Mouse (Mus musculus) adrenal gland, postnatal 4 days (tissue): ENCODE results near the gene Fam206a. TPM values are rescaled to one million over a fixed set of nuclear protein-coding genes. Genes with fewer than 3 reads are reported as not detected.

Experiments used
- DNase-seq, 2 experiments: peaks; one replicate each; pipeline ENCODE4 v3.0.0; 2021 to 2022; ENCODE audit warnings: low spot score in 2 of 2, mixed read lengths in 2 of 2
- total RNA-seq, 2 experiments: library from RNA; stranded (reverse); gene quantifications; 2 replicates each; pipeline ENCODE4 v1.2.3; 2021

The Fam206a gene
- total RNA-seq, 2 experiments from 2014 or later = 15.1 to 16.1 TPM

DNA sequence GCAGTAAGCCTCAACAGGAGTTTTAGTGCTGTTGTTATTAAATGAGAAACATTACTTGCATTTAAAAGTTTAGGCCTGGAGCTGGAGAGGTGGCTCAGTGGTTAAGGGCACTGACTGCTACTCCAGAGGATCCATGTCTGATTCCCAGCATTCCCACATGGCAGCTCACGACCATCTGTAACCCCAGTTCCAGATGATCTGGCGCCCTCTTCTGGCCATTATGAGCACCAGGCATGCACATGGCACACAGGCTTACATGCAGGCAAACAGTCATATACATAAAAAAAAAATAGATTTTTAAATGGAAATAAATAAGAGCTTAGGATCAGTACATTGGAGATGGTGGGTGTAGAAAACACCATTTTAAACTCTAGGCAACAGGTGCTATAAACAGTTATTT, 41.8 kb downstream of the Fam206a start:
- no peak for DNase-seq

GRCm38 (mm10) chr4:56844911-56845310, 42.8 kb downstream of the Fam206a start:
- DNase-seq = no peak

DNA sequence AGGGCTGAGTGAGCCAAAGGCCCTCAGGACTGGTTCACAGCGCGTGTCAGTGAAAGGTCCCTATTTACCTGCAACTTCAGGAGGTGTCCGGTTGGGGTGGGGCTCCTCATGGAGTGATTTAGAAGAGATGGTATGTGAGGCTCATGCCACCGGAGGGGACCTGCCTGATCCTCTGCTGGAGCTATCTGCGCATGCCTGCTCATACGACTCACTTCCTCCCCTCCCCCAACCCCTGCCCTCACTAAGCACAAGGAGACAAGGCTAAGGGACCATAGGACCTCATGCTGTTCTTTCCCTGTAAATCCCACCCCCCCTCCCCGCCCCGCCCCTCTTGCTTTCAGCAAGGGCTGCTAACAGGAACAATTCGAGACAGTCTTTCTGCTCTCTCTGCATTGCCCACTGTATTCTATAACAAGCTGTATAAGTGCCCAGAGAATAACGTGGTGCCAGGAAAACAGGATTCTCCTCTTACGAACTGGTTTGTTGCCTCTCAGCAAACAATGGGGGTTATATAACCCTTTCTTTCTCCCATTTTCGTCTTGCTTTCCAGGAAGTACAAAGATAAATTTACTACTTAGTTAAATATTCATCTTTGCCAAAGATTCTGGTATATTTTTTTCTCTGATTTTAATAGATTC, 43.9 kb downstream of the Fam206a start:
- DNase-seq = no peak

- no peak for DNase-seq
These were observed 45.3 kb downstream of the Fam206a start for GRCm38 (mm10) chr4:56847400-56847799.

DNA sequence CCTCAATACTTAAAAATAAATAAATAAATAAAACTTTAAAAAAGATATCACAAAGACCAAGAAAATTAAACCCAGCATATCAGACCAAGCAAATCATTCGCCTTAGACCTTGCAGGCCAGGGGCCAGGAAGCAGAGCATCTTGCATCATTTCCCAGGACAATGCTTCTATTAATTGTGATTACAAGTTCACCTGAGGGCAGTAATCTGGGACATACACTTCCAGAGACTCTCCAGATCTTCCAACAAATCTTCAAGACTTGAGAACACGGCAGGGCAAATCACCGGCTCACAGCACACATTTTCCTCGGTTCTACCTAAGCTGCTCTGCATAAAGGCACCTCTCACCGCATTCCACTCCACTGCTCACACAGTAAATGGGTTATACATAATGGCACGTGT, 45.9 kb downstream of the Fam206a start:
- DNase-seq = no peak

DNA sequence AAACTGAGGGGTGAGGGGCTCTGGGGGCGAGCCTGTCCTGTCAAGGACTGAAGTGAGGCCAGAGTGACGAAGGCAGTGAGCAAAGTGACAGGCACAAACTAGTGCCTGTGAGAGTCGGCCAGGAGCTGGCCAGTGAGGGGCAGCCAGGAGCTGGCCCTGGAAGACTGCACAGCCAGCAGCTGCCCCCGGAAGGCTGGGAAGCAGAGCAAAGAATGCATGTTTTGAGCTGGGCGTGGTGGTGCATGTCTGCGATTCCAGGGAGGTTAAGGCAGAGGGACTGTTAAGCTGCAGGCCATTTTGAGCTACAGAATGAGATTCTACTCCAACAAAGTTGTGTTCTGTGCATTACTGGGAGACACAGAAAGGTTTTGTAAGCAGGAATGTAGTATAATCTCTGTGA, 48.6 kb downstream of the Fam206a start:
- no peak for DNase-seq

- no peak for DNase-seq
These were observed 53.8 kb downstream of the Fam206a start for GRCm38 (mm10) chr4:56855935-56856334.

GRCm38 (mm10) chr4:56856371-56856949, 54.3 kb downstream of the Fam206a start:
- DNase-seq = no peak

GRCm38 (mm10) chr4:56858733-56859132, 56.6 kb downstream of the Fam206a start:
- no peak for DNase-seq

Other genes starting within 250 kb of the Fam206a start
- not detected for gene Gm26657, start 62.3 kb upstream of the Fam206a start, total RNA-seq
- gene Actl7b, start 60.9 kb upstream of the Fam206a start, total RNA-seq = under 1 TPM in 1 of 2 experiments, not detected in 1; 0.34 TPM
- not detected for gene Actl7a, start 58.9 kb upstream of the Fam206a start, total RNA-seq
- 10 to 100 TPM; 47.6 to 51.7 TPM for gene Elp1, start within 50 bp of the Fam206a start, total RNA-seq
- gene Ctnnal1, start 62.8 kb downstream of the Fam206a start, total RNA-seq = 10 to 100 TPM; 33.2 to 34.3 TPM
- 10 to 100 TPM; 40.9 to 43.7 TPM for gene Tmem245, start 145.1 kb downstream of the Fam206a start, total RNA-seq
- gene Frrs1l, start 188.0 kb downstream of the Fam206a start, total RNA-seq = under 1 TPM; 0.84 to 0.99 TPM